Mouse (Mus musculus) intestine, embryonic 15.5 days (tissue): ENCODE data around the gene Arl6ip5. TPM values are rescaled to one million over a fixed set of nuclear protein-coding genes. Genes with fewer than 3 reads are reported as not detected.

Source experiments
- ATAC-seq: fragments of 200-750 bp; cut with Nextera tagmentation; 2 replicates; pipeline ENCODE4 v1.8.0; 2017; ENCODE audit warnings: moderate TSS enrichment, moderate library complexity
- H3K27ac ChIP-seq: fragments of 300-500 bp; sonication (generic); 2 replicates; pipeline ENCODE4 v1.5.1; 2015; ENCODE audit warnings: mild to moderate bottlenecking, inconsistent platforms
- H3K27me3 ChIP-seq: fragments of 300-500 bp; sonication (generic); replicated peaks from 2 replicates; pipeline ENCODE4 v1.6.1; 2015; ENCODE audit warnings: inconsistent platforms
- H3K36me3 ChIP-seq: fragments of 300-500 bp; sonication (generic); 2 replicates; pipeline ENCODE4 v1.6.1; 2015; ENCODE audit warnings: inconsistent platforms
- H3K4me1 ChIP-seq: fragments of 300-500 bp; sonication (generic); replicated peaks from 2 replicates; pipeline ENCODE4 v1.6.1; 2015; ENCODE audit warnings: inconsistent platforms
- H3K4me2 ChIP-seq: fragments of 300-500 bp; sonication (generic); replicated peaks from 2 replicates; pipeline ENCODE4 v1.6.1; 2015; ENCODE audit warnings: mild to moderate bottlenecking, inconsistent platforms
- H3K4me3 ChIP-seq: fragments of 300-500 bp; sonication (generic); replicated peaks from 2 replicates; pipeline ENCODE4 v1.5.1; 2015; ENCODE audit warnings: inconsistent platforms
- H3K9ac ChIP-seq: fragments of 300-500 bp; sonication (generic); 2 replicates; pipeline ENCODE4 v1.6.1; 2015; ENCODE audit warnings: inconsistent platforms
- H3K9me3 ChIP-seq: fragments of 300-500 bp; sonication (generic); 2 replicates; pipeline ENCODE4 v1.6.1; 2016; ENCODE audit warnings: inconsistent platforms
- WGBS: fragments of 180-500 bp; shearing (Covaris S2); methylation state at CpG from one replicate; pipeline ENCODE4 v1.1.7; 2015; 5-methylcytosine and 5-hydroxymethylcytosine counted together
- polyA plus RNA-seq: library from polyadenylated mRNA; unstranded; fragments of >200 nt; fragmentation: Nextera tagmentation; extraction: Ambion mirVana; gene quantifications from 2 replicates; pipeline ENCODE4 v1.2.1, GENCODE M21; 2015

The Arl6ip5 gene
- 66.4 and 69.9 TPM in 2 replicates for polyA plus RNA-seq

DNA sequence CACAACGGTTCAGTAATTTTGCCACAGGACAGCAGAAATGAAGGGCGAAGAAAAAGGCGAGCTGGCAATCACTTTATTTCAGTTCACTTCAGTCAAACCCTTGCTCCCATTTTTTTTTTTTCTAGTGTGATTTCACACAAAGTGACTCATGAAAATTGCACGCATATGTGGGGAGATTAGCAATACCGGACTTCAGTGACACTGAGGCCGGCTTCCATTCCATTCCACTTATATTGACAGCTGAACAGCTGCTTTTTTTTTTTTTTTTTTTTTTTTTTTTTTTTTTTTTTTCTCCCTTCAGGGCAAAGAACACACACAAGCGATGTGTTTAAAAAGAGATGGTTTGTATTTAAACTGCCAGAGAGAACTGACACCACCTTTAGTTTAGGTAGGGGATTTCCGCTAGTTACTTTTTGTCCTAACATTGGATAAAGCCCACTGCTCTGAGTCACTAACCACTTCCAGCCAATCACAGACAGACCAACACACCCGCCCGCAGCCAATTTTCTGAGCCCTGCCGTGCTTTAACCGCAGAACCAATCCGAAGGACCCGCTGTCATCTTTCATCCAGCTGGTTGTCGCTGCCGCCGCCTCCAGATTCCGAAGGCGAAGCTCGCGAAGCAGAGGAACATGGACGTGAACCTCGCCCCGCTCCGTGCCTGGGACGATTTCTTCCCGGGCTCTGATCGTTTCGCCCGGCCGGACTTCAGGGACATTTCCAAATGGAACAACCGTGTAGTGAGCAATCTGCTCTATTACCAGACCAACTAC lies at the start of gene Arl6ip5:
Gene Arl6ip5, plus strand, starts transcription at position 499 of the 771 bp plus-strand sequence.
- peaks cover 12% of the 10 kb centered on the region; the same call in 1 of the 2 replicates for H3K4me1 ChIP-seq
- WGBS: 10% methylated on average over 32 of the region's 32 CpGs
- peak within 1 kb of the TSS; percentile 70 for H3K4me3 ChIP-seq
- H3K9me3 ChIP-seq: no peaks in the 10 kb centered on the region
- H3K27me3 ChIP-seq: no peaks in the 10 kb centered on the region
- peak within 1 kb of the TSS; percentile 61; the same call in 1 of the 2 replicates for H3K27ac ChIP-seq
- peak within 1 kb of the TSS; percentile 78 for H3K4me2 ChIP-seq
- H3K36me3 ChIP-seq: no peaks in the 10 kb centered on the region
- ATAC-seq: peak; percentile 72
- H3K9ac ChIP-seq: peak within 1 kb of the TSS; percentile 73

DNA sequence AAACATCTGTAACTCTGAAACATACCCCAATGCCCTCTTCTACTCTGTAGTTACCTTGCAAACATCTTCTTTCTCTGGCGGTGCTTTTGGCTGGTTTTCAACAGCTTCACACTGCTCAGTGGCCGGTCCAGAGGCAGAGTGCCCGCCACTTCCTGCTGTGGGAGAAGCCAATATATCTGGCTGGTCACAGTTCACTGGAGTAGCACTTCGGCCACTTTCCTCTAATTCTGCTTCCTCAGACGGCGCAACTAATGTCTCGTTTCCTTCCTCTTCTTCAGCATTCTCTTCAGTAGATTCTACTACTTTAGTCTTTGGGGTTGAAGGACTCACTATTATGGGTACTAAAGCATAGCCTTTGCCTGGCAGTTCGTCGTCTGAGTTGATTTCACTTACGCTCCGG lies 34.8 kb upstream of the Arl6ip5 start:
- Histone ChIP-seq H3K9me3 (no peaks in the 10 kb centered on the region), H3K27me3 (no peaks in the 10 kb centered on the region), H3K9ac (no peak overlapping the region), H3K27ac (no peak overlapping the region), H3K4me3 (no peak overlapping the region), H3K4me1 (0 out of 2 replicates have a peak, but pooled peaks cover 6% of the 10 kb centered on the region), H3K4me2 (no peak overlapping the region), H3K36me3 (peaks cover 9% of the 10 kb centered on the region; the same call in 1 of the 2 replicates)
- 76% methylated on average over 11 of the region's 11 CpGs for WGBS
- ATAC-seq: no peak

DNA sequence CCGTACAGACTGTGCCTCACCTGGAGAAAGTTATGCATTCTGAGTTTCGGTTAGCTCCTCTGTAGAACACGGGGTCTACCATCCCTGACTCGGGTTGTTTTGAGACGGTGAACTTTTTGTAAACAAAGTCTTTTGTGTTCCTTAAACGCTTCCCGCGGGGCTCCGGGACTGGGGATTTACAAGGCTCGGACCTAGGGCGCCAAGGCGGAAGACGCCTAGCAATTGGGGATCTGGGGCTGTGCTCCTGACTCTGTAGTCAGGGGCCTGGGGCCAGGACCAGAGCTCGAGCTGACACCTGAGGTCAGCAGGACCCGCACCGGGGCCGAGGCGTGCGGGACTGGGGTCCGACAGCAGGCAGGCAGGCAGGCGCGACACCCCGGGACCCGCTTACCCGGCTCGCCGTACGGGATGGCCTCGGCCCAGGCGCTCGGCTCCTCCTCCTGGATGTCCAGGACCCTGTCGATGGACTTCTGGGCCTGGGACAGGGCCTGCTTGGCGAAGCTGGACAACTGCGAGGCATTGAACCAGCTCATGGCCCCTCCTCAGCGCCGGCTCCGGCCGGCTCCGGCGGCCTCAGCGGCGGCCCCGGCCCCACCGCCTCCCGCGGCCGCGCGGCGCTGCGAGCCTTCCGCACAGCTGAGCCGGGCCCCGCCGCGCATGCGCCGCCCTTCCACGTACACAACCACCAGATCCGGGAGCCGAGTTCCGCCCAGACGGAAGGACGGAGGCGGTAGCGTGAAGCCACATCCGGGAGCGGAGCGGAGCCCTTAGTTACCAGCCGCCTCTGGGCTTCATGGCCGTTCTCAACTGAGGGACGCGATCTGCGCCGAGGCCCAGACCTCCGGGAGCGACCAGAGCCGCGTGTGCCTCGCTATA lies 31.8 kb upstream of the Arl6ip5 start, which contains the start of gene Tmf1:
Gene Tmf1, minus strand, starts transcription at position 632 of the 876 bp plus-strand sequence.
- H3K4me3 ChIP-seq: peak within 1 kb of the TSS; percentile 76
- peak within 1 kb of the TSS; percentile 68 for H3K4me2 ChIP-seq
- ATAC-seq: peak; percentile 99
- 0 out of 2 replicates have a peak, but pooled peaks cover 6% of the 10 kb centered on the region for H3K4me1 ChIP-seq
- H3K27me3 ChIP-seq: no peaks in the 10 kb centered on the region
- peak within 1 kb of the TSS; percentile 93 for H3K9ac ChIP-seq
- WGBS: under 1% methylated on average over 80 of the region's 80 CpGs
- H3K27ac ChIP-seq: peak within 1 kb of the TSS; percentile 82
- H3K36me3 ChIP-seq: no peaks in the 10 kb centered on the region; the same call in 1 of the 2 replicates
- H3K9me3 ChIP-seq: no peaks in the 10 kb centered on the region

DNA sequence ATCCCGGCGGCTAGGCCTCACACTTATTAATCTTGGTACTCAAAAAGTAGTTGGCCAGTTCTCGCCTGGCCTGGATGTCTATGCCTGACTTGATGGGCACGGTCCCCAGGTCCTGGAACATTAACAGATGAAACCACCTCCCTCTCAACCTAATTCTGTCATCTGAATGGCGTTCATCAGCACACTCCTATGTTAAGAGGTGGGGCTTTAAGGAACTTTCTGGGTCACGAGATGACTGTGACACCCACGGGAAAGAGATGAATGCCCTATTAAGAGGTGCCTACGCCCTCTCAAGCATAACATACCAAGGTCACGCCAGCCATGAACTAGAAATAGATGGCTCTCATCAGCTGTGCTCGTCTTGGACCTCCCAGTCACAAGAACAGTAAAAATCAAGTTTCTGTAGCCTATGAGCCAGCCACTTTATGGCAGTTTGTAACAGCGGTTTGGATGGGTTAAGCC lies 31.1 kb upstream of the Arl6ip5 start:
- Histone ChIP-seq H3K36me3 (no peaks in the 10 kb centered on the region; the same call in 1 of the 2 replicates), H3K4me1 (0 out of 2 replicates have a peak, but pooled peaks cover 6% of the 10 kb centered on the region), H3K4me3 (peak overlapping the region; percentile 76), H3K4me2 (peak overlapping the region; percentile 68), H3K27ac (peak overlapping the region; percentile 82), H3K9me3 (no peaks in the 10 kb centered on the region), H3K9ac (peak overlapping the region; percentile 55), H3K27me3 (no peaks in the 10 kb centered on the region)
- ATAC-seq: peak; percentile 81
- WGBS: 7% methylated on average over 11 of the region's 11 CpGs

DNA sequence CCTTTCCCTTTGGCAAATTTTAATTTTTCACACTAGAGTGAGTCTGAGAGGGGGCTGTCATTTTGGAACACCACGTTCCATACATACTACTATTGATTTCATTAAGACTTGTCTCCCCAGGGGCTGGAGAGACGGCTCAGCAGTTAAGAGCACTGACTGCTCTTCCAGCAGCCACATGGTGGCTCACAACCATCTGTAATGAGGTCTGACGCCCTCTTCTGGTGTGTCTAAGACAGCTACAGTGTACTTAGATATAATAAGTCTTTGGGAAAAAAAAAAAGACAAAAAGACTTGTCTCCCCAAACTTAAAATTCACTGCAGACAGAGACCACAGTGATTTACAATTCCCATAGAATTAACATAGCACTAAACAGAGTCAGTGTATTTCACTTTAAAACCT lies 10.1 kb upstream of the Arl6ip5 start:
- H3K27ac ChIP-seq: no peak overlapping the region
- H3K9ac ChIP-seq: no peak overlapping the region
- H3K27me3 ChIP-seq: no peaks in the 10 kb centered on the region
- H3K4me2 ChIP-seq: no peak overlapping the region
- no peaks in the 10 kb centered on the region for H3K9me3 ChIP-seq
- 68% methylated on average over 3 of the region's 3 CpGs for WGBS
- peaks cover 6% of the 10 kb centered on the region; the same call in 1 of the 2 replicates for H3K4me1 ChIP-seq
- peaks cover 13% of the 10 kb centered on the region for H3K36me3 ChIP-seq
- H3K4me3 ChIP-seq: no peak overlapping the region
- no peak for ATAC-seq

DNA sequence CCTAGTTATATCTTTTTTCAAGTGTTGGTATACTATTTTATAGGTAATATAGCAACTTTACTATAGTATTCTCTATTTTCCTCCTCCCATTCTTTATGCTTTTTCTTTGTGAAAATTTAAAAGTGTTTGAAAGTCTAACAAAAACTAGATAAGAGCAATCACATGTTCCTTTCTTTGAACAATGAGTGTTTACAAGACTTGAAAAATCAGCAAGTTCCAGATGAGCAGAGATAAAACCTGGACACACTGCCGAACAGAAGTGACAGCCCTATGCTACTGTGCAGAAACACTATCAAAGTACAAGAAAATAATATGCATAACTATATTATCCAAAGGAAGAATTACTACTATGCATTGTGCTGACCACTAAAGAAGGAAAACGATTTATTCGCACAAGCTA lies 8.0 kb upstream of the Arl6ip5 start:
- WGBS: 70% methylated on average over 3 of the region's 3 CpGs
- ATAC-seq: no peak

DNA sequence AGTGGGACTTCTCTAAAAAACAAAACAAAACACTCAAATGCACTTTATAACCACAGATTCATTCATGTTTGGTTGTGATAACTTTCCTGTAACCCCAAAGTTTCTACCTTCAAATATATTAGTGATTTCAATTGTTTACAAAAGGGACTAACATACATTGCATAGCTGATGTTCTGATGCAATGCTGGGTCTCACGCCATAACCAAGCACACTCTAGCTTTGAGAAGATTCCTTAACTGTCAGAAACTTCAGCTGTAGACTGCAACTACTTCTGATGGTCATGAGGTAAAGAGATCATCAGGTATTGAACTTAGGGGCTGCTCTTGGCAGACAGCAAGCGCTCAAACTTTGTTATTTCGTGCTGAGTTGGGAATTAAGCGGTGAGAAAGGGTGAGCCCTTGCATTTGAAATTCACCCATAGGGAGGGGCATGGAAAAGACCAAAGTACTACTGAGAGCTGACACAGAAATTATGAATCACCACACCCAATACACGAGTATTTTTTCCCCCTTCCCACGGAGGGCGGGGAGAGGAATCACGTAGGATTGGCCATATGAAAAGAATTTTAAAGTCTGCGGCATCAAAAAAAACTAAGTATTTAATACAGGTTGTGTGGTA lies 6.1 kb upstream of the Arl6ip5 start:
- ATAC-seq: peak; percentile 27
- peak overlapping the region; percentile 59 for H3K4me2 ChIP-seq
- H3K27ac ChIP-seq: no peak overlapping the region
- H3K4me3 ChIP-seq: peak overlapping the region; percentile 88
- H3K9ac ChIP-seq: peak overlapping the region; percentile 93
- no peaks in the 10 kb centered on the region for H3K36me3 ChIP-seq
- WGBS: 11% methylated on average over 9 of the region's 9 CpGs
- no peaks in the 10 kb centered on the region for H3K9me3 ChIP-seq
- H3K4me1 ChIP-seq: peaks cover 6% of the 10 kb centered on the region; the same call in 1 of the 2 replicates
- H3K27me3 ChIP-seq: no peaks in the 10 kb centered on the region

More for the DNA sequence above, 8.0 kb upstream of the Arl6ip5 start:
- Histone ChIP-seq H3K9ac (no peak overlapping the region), H3K4me1 (peaks cover 6% of the 10 kb centered on the region; the same call in 1 of the 2 replicates), H3K4me3 (no peak overlapping the region), H3K4me2 (no peak overlapping the region), H3K27me3 (no peaks in the 10 kb centered on the region), H3K9me3 (no peaks in the 10 kb centered on the region), H3K36me3 (0 out of 2 replicates have a peak, but pooled peaks cover under 1% of the 10 kb centered on the region), H3K27ac (no peak overlapping the region)

DNA sequence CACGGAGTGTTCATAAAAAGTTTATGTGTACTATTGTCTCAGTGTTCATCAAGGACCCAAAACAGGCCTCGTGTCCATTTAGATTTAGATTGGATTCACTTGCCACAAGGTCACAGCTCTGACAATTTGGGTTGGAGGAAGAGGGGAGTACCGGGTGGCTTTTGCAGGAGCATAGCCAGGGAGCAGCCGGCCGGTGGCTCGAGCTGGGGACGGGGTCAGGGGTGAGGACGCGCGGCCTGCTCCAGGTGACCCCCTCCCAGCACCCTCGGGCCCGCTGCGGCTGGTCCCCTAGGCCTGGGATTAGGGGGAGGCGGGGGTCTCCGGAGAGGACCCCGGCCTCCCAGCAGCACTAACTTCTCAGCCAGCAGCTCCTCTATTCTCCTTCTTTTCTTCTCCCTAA lies 5.5 kb upstream of the Arl6ip5 start:
- peak overlapping the region; percentile 83 for H3K27ac ChIP-seq
- H3K4me2 ChIP-seq: peak overlapping the region; percentile 59
- H3K4me1 ChIP-seq: peaks cover 9% of the 10 kb centered on the region; the same call in 1 of the 2 replicates
- H3K4me3 ChIP-seq: peak overlapping the region; percentile 88
- no peaks in the 10 kb centered on the region for H3K36me3 ChIP-seq
- ATAC-seq: peak; percentile 68
- H3K9ac ChIP-seq: peak overlapping the region; percentile 93
- H3K27me3 ChIP-seq: no peaks in the 10 kb centered on the region
- WGBS: under 1% methylated on average over 16 of the region's 16 CpGs
- H3K9me3 ChIP-seq: no peaks in the 10 kb centered on the region

DNA sequence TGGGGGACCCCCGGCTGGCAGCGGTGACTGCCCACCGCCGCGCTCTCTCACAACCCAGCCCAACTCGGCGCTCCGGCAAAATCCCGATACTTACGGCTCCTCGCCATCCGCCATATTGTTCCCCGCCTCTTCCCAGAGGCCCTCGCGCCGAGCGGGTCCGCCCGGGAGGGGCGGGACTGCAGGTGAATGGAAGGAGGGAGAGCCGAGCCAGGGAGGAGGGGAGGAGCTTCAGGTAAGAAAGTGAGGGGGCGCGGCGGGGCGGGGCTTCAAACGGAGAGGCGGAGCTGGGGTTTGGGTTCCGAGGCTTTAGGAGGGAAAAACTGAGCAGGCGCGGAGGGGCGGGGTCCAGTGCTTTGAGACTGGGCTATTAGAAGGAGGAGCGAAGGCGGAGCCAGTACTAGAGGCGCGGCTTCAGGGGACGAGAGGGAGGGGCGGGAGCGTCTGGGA lies 5.0 kb upstream of the Arl6ip5 start, which contains the start of gene Uba3:
Gene Uba3, minus strand, starts transcription at position 209 of the 447 bp plus-strand sequence.
- H3K4me3 ChIP-seq: peak within 1 kb of the TSS; percentile 88
- WGBS: under 1% methylated on average over 38 of the region's 38 CpGs
- no peaks in the 10 kb centered on the region for H3K9me3 ChIP-seq
- H3K27me3 ChIP-seq: no peaks in the 10 kb centered on the region
- H3K4me1 ChIP-seq: peaks cover 10% of the 10 kb centered on the region; the same call in 1 of the 2 replicates
- peak within 1 kb of the TSS; percentile 59 for H3K4me2 ChIP-seq
- no peaks in the 10 kb centered on the region for H3K36me3 ChIP-seq
- ATAC-seq: peak; percentile 98
- peak within 1 kb of the TSS; percentile 83 for H3K27ac ChIP-seq
- H3K9ac ChIP-seq: peak within 1 kb of the TSS; percentile 93

DNA sequence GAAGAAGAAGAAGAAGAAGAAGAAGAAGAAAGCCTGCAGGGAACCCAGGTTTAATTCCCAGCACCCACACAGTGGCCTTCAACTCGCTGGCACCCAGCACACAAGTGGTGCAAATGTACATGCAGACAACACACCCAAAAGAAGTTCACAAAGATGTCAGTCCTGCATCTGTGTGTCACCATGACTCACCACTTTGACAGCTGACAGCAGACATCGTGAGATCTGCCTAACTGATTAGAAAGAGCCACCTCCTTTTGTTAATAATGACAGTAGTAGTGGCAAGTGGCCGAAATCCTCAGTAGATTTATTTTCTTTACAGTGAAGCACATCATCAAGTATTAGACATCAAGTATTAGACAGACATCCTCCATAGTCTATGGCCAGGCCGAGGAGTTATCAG lies 3.4 kb upstream of the Arl6ip5 start:
- Histone ChIP-seq H3K9me3 (no peaks in the 10 kb centered on the region), H3K4me1 (peaks cover 13% of the 10 kb centered on the region; the same call in 1 of the 2 replicates), H3K27ac (no peak overlapping the region), H3K9ac (no peak overlapping the region), H3K4me2 (no peak overlapping the region), H3K4me3 (no peak overlapping the region), H3K27me3 (no peaks in the 10 kb centered on the region), H3K36me3 (no peaks in the 10 kb centered on the region)
- WGBS: 73% methylated on average over 4 of the region's 4 CpGs
- no peak for ATAC-seq

DNA sequence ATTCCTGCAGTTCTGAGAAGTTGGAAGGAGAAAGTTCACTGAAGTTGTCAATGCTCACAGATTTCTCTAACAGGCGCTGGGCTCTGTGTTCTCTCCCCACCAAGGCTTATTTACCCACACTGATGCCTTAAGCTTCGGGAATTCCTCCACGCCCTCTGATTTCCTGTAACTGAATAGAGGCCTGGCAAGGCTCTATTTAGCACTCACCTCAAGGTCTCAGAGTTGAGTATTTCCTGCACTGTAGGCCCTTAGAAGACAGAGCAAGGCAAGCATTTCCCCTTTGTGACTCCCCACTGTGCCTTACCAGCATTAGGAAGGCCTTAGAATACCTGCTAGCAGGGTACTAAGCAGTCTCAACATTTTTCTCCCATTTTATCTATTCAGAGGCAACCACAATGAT lies 2.1 kb upstream of the Arl6ip5 start:
- no peaks in the 10 kb centered on the region for H3K27me3 ChIP-seq
- no peaks in the 10 kb centered on the region for H3K36me3 ChIP-seq
- no peaks in the 10 kb centered on the region for H3K9me3 ChIP-seq
- WGBS: 35% methylated on average over 3 of the region's 3 CpGs
- peaks cover 12% of the 10 kb centered on the region; the same call in 1 of the 2 replicates for H3K4me1 ChIP-seq
- no peak overlapping the region for H3K4me2 ChIP-seq
- H3K4me3 ChIP-seq: no peak overlapping the region
- H3K27ac ChIP-seq: no peak overlapping the region
- no peak overlapping the region for H3K9ac ChIP-seq
- no peak for ATAC-seq
